Mouse (Mus musculus): ENCODE data around the gene Rnf213. TPM values are rescaled to one million over a fixed set of nuclear protein-coding genes. Genes with fewer than 3 reads are reported as not detected.

Rnf213 gene
- polyA plus RNA-seq, 1 experiment = 52.5 TPM

GRCm38 (mm10) chr11:119515823-119516676 is 123.2 kb downstream of the Rnf213 start:
- 81% methylated on average over 16 of the region's 16 CpGs for WGBS
- TF ChIP-seq CTCF (IDR thresholded peaks at IDR 0.05; ENCODE audit: borderline replicate concordance, control insufficient read depth, extremely low read depth, insufficient read depth, low read length, poor library complexity) = no peak
- no peak for TF ChIP-seq POLR2A (IDR thresholded peaks at IDR 0.05; ENCODE audit: control insufficient read depth, extremely low read depth, insufficient read depth, low read length, poor library complexity)
- Histone ChIP-seq H3K36me3 (ENCODE audit: control insufficient read depth, insufficient read depth, low read length) (no peaks in the 10 kb centered on the region), H3K4me1 (replicated peaks; ENCODE audit: control insufficient read depth, insufficient read depth, low read length) (no peaks in the 10 kb centered on the region), H3K4me3 (ENCODE audit: control insufficient read depth, insufficient read depth, low read length) (no peak overlapping the region), H3K27me3 (ENCODE audit: control insufficient read depth, insufficient read depth, low read length) (no peaks in the 10 kb centered on the region; the same call in 1 of the 2 replicates), H3K27ac (ENCODE audit: control insufficient read depth, insufficient read depth, low read length) (no peak overlapping the region)
- no peak for DNase-seq

DNA sequence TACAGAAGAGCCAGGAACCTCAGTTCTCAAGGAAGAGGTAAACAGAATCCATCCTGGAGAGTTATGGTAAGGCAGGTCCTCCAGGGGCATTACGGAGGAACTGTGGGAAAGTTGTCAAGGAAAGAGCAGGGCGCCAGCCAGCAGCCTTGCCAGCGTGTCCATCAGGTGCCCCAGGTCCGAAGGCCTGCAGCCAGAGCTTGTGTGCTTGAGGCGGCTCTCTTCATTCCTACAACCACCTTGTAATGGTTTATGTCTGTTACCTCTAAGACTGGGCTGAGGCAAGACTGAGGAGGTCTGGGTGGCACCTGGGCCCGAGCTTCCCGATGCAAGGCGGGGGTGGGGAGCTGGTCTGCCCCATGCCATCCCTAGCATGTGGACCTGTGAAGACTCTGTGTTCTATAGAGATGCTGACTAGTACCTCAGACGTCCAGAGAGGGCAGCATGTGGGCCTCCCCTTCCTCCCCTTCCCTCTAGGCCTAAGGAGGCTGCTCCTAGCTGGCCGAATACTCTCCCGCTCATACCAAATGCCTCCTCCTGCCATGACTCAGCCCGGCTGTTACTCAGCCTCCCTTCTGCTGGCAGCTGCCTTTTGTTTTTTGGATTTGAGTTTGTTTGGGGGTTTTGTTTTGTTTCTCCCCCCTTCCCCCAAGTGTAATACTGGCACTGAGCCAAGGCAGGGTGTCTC is 123.9 kb downstream of the Rnf213 start:
- H3K36me3 ChIP-seq (ENCODE audit: control insufficient read depth, insufficient read depth, low read length) = no peaks in the 10 kb centered on the region
- no peaks in the 10 kb centered on the region; the same call in 1 of the 2 replicates for H3K27me3 ChIP-seq (ENCODE audit: control insufficient read depth, insufficient read depth, low read length)
- no peak overlapping the region for H3K4me3 ChIP-seq (ENCODE audit: control insufficient read depth, insufficient read depth, low read length)
- no peak overlapping the region for H3K27ac ChIP-seq (ENCODE audit: control insufficient read depth, insufficient read depth, low read length)
- TF ChIP-seq CTCF (IDR thresholded peaks at IDR 0.05; ENCODE audit: borderline replicate concordance, control insufficient read depth, extremely low read depth, insufficient read depth, low read length, poor library complexity) = no peak
- TF ChIP-seq POLR2A (IDR thresholded peaks at IDR 0.05; ENCODE audit: control insufficient read depth, extremely low read depth, insufficient read depth, low read length, poor library complexity) = no peak
- no peak for DNase-seq
- WGBS = 78% methylated on average over 12 of the region's 12 CpGs
- H3K4me1 ChIP-seq (replicated peaks; ENCODE audit: control insufficient read depth, insufficient read depth, low read length) = no peaks in the 10 kb centered on the region

- Histone ChIP-seq H3K4me1 (replicated peaks; ENCODE audit: control insufficient read depth, insufficient read depth, low read length) (no peaks in the 10 kb centered on the region), H3K27me3 (ENCODE audit: control insufficient read depth, insufficient read depth, low read length) (no peaks in the 10 kb centered on the region; the same call in 1 of the 2 replicates), H3K4me3 (ENCODE audit: control insufficient read depth, insufficient read depth, low read length) (no peak overlapping the region), H3K27ac (ENCODE audit: control insufficient read depth, insufficient read depth, low read length) (no peak overlapping the region), H3K36me3 (ENCODE audit: control insufficient read depth, insufficient read depth, low read length) (no peaks in the 10 kb centered on the region)
- DNase-seq = no peak
- 90% methylated on average over 1 of the region's 1 CpGs for WGBS
- TF ChIP-seq CTCF (IDR thresholded peaks at IDR 0.05; ENCODE audit: borderline replicate concordance, control insufficient read depth, extremely low read depth, insufficient read depth, low read length, poor library complexity) (no peak), POLR2A (IDR thresholded peaks at IDR 0.05; ENCODE audit: control insufficient read depth, extremely low read depth, insufficient read depth, low read length, poor library complexity) (no peak)
Measured at GRCm38 (mm10) chr11:119519387-119519786, 126.5 kb downstream of the Rnf213 start.

- TF ChIP-seq POLR2A (IDR thresholded peaks at IDR 0.05; ENCODE audit: control insufficient read depth, extremely low read depth, insufficient read depth, low read length, poor library complexity) (no peak), CTCF (IDR thresholded peaks at IDR 0.05; ENCODE audit: borderline replicate concordance, control insufficient read depth, extremely low read depth, insufficient read depth, low read length, poor library complexity) (no peak)
- WGBS = 73% methylated on average over 5 of the region's 5 CpGs
- Histone ChIP-seq H3K4me3 (ENCODE audit: control insufficient read depth, insufficient read depth, low read length) (no peak overlapping the region), H3K36me3 (ENCODE audit: control insufficient read depth, insufficient read depth, low read length) (no peaks in the 10 kb centered on the region), H3K4me1 (replicated peaks; ENCODE audit: control insufficient read depth, insufficient read depth, low read length) (peaks cover 4% of the 10 kb centered on the region), H3K27me3 (ENCODE audit: control insufficient read depth, insufficient read depth, low read length) (no peaks in the 10 kb centered on the region; the same call in 1 of the 2 replicates), H3K27ac (ENCODE audit: control insufficient read depth, insufficient read depth, low read length) (no peak overlapping the region)
- no peak for DNase-seq
Measured at GRCm38 (mm10) chr11:119520005-119520712, 127.3 kb downstream of the Rnf213 start.

DNA sequence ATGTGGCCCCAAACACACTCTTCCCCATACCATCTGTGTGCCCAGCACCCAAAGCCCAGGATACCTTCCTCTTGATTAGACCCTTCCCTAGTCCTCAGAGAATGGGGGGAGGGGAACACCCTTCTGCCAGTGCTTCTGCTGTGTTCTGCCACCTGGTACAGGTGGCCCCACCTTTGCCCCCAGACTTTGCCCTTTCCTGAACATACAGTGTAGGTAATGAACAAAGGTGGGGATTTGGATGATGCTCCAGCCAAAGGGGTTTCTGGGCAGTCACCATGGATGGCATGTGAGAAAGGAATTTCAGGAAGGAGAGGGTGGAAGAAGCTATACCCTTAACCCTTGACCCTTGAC is 127.8 kb downstream of the Rnf213 start:
- no peaks in the 10 kb centered on the region; the same call in 1 of the 2 replicates for H3K27me3 ChIP-seq (ENCODE audit: control insufficient read depth, insufficient read depth, low read length)

More for the DNA sequence above, 127.8 kb downstream of the Rnf213 start:
- no peaks in the 10 kb centered on the region for H3K36me3 ChIP-seq (ENCODE audit: control insufficient read depth, insufficient read depth, low read length)
- no peak for DNase-seq
- H3K4me1 ChIP-seq (replicated peaks; ENCODE audit: control insufficient read depth, insufficient read depth, low read length) = peaks cover 4% of the 10 kb centered on the region
- no peak overlapping the region for H3K4me3 ChIP-seq (ENCODE audit: control insufficient read depth, insufficient read depth, low read length)
- H3K27ac ChIP-seq (ENCODE audit: control insufficient read depth, insufficient read depth, low read length) = no peak overlapping the region
- TF ChIP-seq POLR2A (IDR thresholded peaks at IDR 0.05; ENCODE audit: control insufficient read depth, extremely low read depth, insufficient read depth, low read length, poor library complexity) (no peak), CTCF (IDR thresholded peaks at IDR 0.05; ENCODE audit: borderline replicate concordance, control insufficient read depth, extremely low read depth, insufficient read depth, low read length, poor library complexity) (no peak)

Measured in thymus, adult 2 months (tissue).